Mouse (Mus musculus): Measurements from ENCODE around the gene Catsper2.
"Not testable (repeated sequence)": the region's sequence is repeated elsewhere in the genome, so short reads cannot be mapped to it uniquely, and the experiment has no call there.

The Catsper2 gene

GRCm38 (mm10) chr2:121425890-121426289, 12.3 kb upstream of the Catsper2 start:
- DNase-seq, result no peak

GRCm38 (mm10) chr2:121423166-121423565, 9.6 kb upstream of the Catsper2 start:
- DNase-seq, result no peak

GRCm38 (mm10) chr2:121418476-121418875, 4.9 kb upstream of the Catsper2 start:
- DNase-seq, result no peak

- no peak for DNase-seq
Measured at GRCm38 (mm10) chr2:121416356-121416755, 2.8 kb upstream of the Catsper2 start.

GRCm38 (mm10) chr2:121415591-121415990, 2.0 kb upstream of the Catsper2 start:
- no peak for DNase-seq

- DNase-seq, result no peak
Measured at GRCm38 (mm10) chr2:121415103-121415502, 1.5 kb upstream of the Catsper2 start.

GRCm38 (mm10) chr2:121414139-121414685, 620 bp upstream of the Catsper2 start:
- DNase-seq, result peak; percentile 56 to 68

GRCm38 (mm10) chr2:121412843-121413386, 677 bp downstream of the Catsper2 start:
- no peak for DNase-seq

- DNase-seq, result peak; percentile 75
Measured at GRCm38 (mm10) chr2:121408160-121408559, 5.4 kb downstream of the Catsper2 start.

GRCm38 (mm10) chr2:121403296-121403695, 10.3 kb downstream of the Catsper2 start:
- no peak for DNase-seq

GRCm38 (mm10) chr2:121396624-121397023, 17.0 kb downstream of the Catsper2 start:
- peak; percentile 83 to 85 for DNase-seq

- DNase-seq, result not testable (repeated sequence)
Measured at GRCm38 (mm10) chr2:121386961-121387575, 26.5 kb downstream of the Catsper2 start, which contains the start of gene Strc. TSS of gene Strc (minus strand) at chr2:121387168.

- DNase-seq, result no peak
Measured at GRCm38 (mm10) chr2:121374766-121375165, 38.8 kb downstream of the Catsper2 start.

GRCm38 (mm10) chr2:121372266-121372665, 41.3 kb downstream of the Catsper2 start:
- DNase-seq, result no peak

- DNase-seq, result no peak
Measured at GRCm38 (mm10) chr2:121370921-121371320, 42.7 kb downstream of the Catsper2 start.

- DNase-seq, result no peak
Measured at GRCm38 (mm10) chr2:121368831-121369230, 44.8 kb downstream of the Catsper2 start.

- DNase-seq, result no peak
Measured at GRCm38 (mm10) chr2:121363656-121364055, 49.9 kb downstream of the Catsper2 start.

GRCm38 (mm10) chr2:121359461-121359860, 54.1 kb downstream of the Catsper2 start:
- no peak for DNase-seq

GRCm38 (mm10) chr2:121358381-121358780, 55.2 kb downstream of the Catsper2 start:
- DNase-seq, result peak; percentile 70 to 72

GRCm38 (mm10) chr2:121357961-121358360, 55.6 kb downstream of the Catsper2 start:
- DNase-seq, result no peak

- DNase-seq, result no peak
Measured at GRCm38 (mm10) chr2:121357494-121357893, 56.1 kb downstream of the Catsper2 start, which contains the start of gene Ckmt1. TSS of gene Ckmt1 (plus strand) at chr2:121357714.

- DNase-seq, result peak; percentile 94 to 96
Measured at GRCm38 (mm10) chr2:121354820-121355592, 58.6 kb downstream of the Catsper2 start, which contains the start of gene Ppip5k1. TSS of gene Ppip5k1 (minus strand) at chr2:121355396.

GRCm38 (mm10) chr2:121354378-121354777, 59.2 kb downstream of the Catsper2 start:
- peak in 1 of 2 experiments; percentile 6 for DNase-seq
